Mouse (Mus musculus) Muller cell, postnatal 12 days (primary cell): ENCODE data around the gene Gm6465.
"Not testable (repeated sequence)": the region's sequence is repeated elsewhere in the genome, so short reads cannot be mapped to it uniquely, and the experiment has no call there.

Experiments used
- DNase-seq: peaks from one replicate; pipeline ENCODE4 v3.0.0-alpha.2; 2015; ENCODE audit errors: inconsistent ontology term

Gm6465 gene

GRCm38 (mm10) chr5:11845239-11845638, at the start of gene Gm6465:
Gene Gm6465 (plus strand): TSS chr5:11845539.
- not testable (repeated sequence) for DNase-seq

DNA sequence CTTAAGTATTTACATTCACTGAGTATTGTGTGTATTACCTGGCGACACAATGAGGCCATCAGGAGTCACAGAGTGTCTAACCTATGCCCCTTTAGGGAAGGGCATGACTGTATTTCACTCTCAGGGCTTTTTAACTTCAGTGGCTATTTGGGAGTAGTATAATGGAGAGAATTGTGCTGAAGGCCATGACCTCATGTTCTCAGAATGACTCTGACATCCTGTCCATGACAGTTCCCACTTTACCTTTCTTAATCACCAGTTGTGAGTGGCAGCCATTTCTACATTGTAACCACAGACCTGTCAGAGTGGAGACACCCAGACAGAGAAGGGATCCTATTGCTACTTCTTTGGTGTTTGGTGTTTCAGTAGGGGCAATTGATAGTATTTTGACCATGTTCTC, 485 bp downstream of the Gm6465 start:
- not testable (repeated sequence) for DNase-seq

DNA sequence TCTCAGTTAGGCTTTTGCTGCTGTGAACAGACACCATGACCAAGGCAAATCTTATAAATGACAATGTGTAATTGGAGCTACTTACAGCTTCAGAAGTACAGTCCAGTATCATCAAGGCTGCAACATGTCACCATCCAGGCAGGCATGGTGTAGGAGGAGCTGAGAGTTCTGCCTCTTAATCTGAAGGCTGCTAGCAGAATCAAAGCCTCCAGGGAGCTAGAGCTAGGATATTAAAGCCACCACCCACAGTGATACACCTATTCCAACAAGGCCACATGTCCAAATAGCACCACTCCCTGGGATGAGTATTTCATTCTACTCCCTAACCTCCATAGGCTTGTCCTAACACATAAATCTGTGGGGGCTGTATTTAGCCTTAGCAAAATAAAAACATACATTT, 12.6 kb downstream of the Gm6465 start:
- DNase-seq, result not testable (repeated sequence)
